Mouse (Mus musculus): ENCODE data around the gene Tyro3.

DNA sequence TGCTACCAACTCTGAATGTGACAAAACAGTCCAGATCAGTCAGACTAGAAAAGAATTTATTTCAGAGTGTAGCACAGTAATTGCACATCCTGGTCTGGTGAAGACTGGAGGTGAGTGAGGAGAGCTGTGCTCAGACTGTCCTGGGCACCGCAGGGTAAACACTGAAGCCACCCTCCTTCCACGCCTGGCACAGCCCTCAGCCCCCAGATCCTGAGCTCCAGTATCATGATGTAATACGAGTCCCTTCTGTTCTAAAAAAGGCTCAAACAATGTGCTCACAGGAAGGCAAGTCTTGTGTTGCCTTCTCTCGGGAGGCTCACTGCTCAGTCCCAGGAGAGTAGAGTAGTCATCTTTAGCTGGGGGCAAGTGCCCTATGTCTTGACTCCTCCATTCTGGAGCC is 33.6 kb upstream of the Tyro3 start:
- TF ChIP-seq ZC3H11A (IDR thresholded peaks at IDR 0.05; ENCODE audit: borderline replicate concordance, low read depth, low read length) (no peak), CHD2 (IDR thresholded peaks at IDR 0.05; ENCODE audit: low read depth, low read length) (no peak), HCFC1 (IDR thresholded peaks at IDR 0.05; ENCODE audit: borderline replicate concordance, insufficient read depth, low read length) (no peak)

Data from ES-E14 (cell line).